Mouse (Mus musculus) kidney, adult 9 months (tissue): ENCODE measurements around the gene Susd4.

ENCODE experiments used
- DNase-seq: peaks from one replicate; pipeline ENCODE4 v3.0.0; 2022

Susd4 gene

DNA sequence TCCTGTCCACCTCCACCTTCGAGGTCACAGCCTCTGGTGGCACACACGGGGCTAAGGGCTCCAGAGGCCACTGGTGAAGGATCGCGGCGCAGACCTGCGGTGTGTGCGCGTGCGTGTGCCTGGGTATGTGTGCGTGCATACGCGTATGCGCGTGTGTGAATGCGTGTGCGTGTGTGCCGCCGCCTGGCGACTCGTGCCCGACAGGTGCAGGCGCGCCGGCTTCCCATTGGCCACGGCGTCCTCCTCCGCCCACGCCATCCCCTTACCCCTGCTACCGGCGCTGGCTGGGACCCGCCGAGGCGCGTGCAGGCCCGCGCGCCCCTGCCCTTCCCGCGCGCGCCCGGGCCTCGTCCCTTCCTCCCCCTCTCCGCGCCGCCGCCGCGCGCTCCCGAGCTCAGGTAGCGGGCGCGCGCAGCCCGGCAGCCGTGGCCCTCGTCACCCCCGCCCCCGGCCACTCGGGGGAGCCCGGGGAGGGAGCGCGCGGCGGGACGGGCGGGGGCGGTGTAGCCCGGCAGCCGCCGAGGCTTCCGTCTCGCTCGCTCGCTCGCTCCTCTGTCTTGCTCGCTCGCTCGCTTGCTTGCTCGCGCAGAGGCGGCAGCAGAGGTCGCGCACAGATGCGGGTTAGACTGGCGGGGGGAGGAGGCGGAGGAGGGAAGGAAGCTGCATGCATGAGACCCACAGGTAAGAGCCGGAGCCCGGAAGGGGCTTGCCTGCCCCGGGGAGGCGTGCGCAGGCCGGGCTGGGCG, at the start of gene Susd4:
Susd4 (plus strand) TSS at position 145 of the 746 bp plus-strand sequence.
- peak; percentile 23 for DNase-seq

DNA sequence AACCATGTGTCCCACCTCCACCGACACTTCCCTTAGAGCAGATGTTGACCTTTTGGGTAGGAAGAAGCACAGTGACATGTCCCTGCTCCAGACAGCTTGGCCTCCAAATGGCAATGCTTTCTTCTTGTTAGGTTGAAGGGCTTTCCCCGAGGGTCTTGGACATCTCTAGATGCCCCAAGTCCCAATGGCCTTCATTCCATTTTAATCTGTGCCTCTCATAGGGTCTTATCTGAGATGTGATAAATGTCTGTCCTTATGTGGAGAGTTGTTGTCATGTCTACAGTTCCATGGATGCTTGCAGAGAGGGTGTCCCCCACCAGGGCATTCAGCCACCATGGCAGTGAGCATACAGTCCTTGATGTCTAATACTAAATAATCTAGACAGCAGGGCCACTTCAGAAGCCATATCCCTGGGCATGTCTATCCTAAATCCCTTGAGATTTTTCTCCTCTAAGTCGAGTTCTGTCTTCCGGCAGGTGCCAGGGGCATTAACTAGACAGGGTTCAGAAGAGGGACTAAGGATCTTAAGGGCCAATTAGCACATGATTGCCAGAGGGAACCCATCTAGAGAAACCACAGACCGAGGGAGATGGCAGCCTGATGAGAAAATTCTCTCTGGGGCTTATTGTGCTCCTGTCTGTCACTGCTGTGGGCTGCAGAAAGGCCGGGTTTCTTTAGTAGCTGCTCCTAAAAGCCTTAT, 49.3 kb upstream of the Susd4 start:
- DNase-seq = no peak

DNA sequence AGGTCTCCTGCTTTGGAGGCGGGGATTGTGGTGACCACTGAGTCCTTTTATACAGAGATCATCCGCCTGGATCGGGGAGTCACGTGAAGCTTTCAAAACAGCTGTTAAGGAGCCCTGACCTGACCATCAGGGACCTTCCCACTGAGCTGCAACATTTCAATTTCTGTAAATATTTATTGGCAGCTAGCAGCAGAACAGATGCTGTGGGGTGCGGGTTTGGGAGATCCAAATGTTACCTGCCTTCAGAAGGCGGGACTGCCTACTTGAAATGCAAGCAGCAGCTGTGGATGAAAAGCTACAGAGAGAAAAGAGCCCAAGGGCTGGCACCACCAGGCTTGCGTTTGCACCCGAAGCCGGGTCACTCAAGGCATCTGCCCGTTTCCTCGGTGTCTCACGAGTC, 36.1 kb upstream of the Susd4 start:
- DNase-seq = peak; percentile 19

DNA sequence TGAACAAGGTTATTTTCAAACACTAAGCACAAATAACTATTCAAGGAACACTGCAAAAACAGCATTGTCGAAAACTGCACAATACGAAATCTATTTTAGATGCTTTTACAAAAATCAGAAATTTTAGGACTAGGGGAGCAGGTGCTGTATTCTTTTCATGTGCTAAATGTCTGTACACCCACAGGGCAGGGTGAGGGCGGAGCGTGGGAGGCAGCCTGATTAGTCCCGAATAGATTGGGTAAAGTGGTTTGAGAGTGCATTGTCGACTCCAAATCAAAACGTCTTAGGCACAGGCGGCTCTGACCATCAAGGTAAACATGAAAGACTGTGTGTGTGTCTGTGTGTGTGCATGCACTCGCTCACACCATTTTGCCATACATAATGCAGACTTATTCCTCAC, 34.7 kb upstream of the Susd4 start:
- no peak for DNase-seq

DNA sequence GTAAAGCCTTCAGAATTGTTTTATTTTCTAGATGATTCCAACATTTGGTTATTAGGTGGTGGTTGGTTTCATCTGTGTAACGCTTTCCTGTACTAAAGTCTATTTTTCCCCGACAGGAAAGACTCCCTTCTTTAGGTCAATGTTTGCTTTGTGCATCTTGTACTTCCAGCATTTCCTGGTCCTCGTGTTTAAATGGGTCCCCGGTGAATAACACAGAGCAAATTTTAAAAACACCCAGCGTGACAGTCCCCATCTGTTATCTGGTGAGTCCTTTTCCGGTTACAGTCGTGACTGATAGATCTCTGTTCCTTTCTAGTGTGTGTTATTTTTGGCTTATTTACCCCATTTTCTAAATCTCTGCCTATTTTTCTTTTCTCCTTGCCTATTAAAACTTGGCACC, 31.0 kb upstream of the Susd4 start:
- DNase-seq = peak; percentile 38

DNA sequence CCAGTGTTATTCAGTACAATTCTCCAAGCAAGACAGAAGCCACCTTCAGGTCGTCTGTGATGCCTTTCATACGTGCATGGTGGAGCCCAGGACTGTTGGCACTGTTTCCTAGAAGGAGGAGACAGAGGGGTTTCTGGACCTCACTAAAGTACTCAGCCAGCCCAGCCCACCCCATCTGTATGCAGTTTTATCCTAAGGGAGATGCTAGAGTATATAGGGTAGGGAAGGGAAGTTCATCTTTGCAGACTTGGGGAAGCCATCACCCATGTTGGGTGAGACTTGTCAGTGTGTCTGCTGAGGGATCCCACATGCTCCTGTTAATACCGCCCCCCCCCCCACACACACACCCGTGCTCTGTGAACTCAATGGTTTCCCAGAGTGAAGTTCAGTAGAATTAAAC, 27.8 kb upstream of the Susd4 start:
- no peak for DNase-seq

DNA sequence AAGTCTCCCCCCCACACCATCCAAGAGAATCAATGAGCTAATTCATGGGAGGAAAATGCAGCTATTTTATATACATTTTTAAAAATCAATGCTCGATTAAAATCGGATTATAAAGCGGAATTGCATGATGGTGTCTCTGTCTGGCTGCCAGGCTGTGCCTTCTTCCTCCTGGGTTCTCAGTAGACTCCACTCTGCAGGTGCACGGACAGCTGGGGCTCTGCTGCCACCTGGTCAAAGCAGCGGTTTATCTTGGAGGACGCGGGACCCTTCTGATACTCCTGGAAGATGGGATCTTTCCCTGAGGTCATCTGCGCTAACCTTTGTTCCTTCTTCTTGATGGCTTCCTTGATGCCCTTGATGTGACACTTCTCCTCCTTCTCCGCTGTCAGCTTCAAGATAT, 16.6 kb upstream of the Susd4 start:
- no peak for DNase-seq

DNA sequence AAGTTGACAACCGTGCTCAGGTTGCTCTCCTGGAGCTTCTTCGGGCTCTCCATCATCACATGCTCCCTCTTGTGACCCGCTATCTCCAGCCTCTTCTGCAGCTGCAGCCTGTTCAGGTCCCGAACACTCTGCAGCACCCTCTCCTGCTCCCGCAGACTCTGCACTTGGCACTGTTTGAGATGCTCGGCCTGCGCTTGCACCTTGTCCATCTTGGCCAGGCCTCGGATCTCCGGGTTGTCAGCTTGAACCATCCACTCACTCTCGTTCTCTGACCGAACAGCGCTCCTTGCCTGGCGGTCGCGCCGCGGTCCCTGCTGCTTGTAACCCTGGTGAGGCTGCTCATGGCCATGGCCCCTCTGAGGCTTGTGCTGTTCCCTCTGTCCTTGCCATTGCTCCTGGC, 15.8 kb upstream of the Susd4 start:
- DNase-seq = no peak

DNA sequence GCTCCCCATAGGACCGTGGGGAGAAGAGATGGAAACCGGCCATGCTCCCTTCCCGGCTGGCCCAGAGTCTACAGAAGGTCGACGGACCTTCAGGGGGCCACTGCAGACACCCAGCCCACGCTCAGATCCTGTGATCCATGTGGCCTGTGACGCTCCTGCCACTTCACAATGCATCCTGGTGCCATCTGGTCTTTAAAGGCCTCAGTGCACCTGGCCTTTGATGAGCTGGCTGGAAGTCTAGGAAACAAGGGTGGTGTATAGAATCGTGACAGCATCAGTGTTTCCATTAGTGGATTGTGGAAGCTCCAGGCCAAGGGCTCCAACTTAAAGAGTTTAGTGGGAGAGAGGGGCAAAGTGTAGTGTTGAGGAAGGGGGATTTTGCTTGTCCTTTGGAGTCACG, 14.6 kb upstream of the Susd4 start, which contains the start of gene Ccdc185:
Ccdc185 (minus strand) TSS at position 101 of the 400 bp plus-strand sequence.
- no peak for DNase-seq

DNA sequence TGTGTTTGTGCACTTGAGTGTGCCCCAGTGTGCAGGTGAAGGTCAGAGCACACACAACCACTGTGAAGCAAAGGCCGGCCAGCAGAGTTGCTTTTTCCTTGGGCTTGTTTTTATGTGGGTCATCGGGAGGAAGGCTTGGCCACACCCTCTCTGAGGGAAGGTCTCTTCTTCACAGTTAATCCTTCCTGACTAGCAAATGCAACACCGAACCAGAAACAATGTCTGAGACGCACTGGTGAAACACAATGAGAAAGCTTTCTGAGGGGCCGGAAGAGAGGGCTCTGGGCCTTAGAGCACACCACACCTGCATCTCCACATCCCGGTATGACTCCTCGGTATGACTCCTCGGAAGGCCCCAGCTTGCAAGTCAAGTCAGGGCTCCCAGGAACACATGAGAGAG, 12.4 kb upstream of the Susd4 start:
- no peak for DNase-seq

DNA sequence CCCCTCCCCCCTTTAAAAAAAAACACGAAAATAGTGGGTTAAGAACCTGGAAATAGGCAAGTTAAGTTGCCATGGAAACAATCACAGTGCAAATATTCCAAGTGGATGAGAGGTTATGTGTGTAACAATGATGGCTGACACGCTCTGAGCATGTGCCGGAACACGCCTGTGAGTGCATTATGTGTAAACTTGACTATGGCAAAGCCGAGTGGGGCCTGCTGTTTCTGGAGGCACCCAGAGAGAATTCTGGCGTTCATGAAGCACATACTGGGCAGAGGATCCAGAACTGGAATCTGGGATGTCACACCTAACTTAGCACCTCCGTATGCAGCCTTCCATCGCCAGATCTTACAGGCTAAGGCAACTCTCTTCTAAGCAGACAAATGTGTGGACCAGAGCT, 10.0 kb upstream of the Susd4 start:
- DNase-seq = no peak

DNA sequence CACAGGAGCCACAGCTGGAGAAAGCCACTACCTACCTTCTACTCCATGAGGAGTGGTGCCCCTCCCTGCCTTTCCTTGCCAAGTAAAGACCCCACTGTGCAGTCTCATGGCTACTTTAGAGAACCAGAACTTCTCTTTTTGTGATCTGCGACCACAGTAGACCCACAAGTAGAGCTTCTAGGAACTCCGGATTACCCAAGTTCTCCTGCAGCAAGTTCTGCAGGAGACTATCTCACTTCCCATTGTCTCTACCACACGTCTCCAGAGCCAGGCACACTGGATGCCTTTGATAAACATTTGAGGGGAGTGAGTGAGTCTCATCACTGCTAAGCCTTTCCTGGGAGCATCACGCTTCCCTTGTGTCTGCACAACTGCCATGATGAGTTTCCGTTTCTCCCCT, 8.8 kb upstream of the Susd4 start:
- no peak for DNase-seq

DNA sequence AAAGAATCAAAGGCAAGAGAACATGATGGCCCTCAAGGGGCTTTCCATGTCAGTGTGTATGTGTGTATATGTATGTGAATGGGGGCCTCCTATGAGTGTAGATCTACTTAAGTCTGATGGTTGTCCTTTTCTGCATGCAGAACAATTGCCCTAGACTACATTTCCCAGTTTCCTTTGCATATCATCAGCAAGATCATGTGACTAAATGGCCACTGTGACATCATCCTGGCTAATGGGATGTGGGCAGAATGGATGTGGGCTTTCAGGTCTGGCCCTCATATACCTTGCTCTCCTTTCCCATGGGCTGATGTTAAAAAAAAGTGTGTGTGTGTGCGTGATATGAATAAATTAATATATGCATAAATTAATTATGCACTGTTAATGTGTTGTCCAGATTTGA, 4.9 kb upstream of the Susd4 start:
- DNase-seq = no peak

DNA sequence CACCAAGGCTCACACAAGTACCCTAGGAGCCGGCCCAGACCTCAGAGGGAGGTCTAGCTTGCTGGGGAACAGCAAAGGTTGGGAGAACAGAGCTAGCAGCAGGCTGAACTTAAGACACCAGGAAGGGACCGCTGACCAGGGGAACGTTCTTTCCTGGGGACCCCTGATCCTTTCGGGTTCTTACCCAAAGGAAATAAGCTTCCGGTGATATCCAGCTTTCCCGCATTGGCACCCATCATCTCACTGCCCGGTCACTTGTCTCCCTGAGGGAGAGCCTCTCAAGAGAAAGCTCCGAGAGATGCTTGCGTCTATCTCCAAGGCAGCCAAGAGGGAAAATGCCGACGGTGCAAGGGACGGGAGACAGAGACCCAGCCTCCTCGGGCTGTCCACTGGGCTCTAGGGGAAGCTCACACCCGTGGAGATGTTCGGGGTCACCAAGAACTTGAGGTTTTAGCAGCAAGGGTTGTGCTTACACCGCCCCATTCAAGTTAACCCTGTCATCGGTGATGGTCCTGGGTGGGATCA, 407 bp upstream of the Susd4 start:
- DNase-seq = no peak

DNA sequence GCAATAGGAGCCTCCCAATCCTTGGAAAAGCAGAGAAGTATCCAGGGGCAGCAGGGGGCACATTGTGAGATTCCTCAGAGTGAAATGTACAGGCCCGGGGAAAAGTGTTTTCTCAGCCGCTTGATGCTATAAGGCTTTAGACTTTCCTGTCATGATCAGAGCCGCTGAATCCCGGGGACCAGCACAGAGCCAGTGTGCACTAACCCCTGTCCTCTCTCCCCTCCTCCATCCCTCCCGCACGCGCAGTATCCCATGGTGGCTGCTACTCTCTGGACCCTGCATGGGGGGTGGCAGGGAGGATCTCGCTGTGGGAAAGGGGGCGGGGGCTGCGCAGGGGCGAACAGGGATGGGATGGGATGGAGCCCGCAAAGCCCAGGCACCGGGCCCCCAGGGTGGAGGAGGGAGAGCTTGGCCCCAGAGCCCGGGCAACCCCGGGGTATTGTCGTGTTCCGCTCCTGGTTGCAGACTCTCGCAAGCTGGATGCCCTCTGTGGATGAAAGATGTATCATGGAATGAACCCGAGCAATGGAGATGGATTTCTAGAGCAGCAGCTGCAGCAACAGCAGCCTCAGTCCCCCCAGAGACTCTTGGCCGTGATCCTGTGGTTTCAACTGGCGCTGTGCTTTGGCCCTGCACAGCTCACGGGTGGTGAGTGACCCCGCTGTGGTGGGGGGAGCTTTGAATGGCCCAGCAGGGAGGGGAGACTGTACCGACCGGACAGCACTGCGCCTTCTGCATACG, 1.1 kb downstream of the Susd4 start:
- no peak for DNase-seq

DNA sequence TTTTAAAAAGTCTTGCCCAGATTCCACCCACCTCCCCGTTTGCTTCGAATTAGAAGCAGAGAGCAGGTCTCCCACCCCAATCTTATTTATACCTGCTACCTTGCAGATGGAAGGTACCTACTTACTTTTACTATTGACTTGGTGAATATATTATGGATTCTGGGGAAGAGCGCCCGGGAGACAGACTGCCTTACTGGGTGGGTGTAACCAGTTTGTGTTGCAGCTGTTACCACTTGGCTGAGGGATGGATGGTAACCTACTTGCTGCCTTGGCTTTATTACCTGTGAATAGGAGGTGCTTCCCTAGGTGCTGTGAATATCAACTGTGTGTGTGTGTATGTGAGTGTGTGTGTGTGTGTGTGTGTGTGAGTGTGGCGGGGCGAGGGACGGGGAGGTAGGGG, 11.9 kb downstream of the Susd4 start:
- DNase-seq = no peak

DNA sequence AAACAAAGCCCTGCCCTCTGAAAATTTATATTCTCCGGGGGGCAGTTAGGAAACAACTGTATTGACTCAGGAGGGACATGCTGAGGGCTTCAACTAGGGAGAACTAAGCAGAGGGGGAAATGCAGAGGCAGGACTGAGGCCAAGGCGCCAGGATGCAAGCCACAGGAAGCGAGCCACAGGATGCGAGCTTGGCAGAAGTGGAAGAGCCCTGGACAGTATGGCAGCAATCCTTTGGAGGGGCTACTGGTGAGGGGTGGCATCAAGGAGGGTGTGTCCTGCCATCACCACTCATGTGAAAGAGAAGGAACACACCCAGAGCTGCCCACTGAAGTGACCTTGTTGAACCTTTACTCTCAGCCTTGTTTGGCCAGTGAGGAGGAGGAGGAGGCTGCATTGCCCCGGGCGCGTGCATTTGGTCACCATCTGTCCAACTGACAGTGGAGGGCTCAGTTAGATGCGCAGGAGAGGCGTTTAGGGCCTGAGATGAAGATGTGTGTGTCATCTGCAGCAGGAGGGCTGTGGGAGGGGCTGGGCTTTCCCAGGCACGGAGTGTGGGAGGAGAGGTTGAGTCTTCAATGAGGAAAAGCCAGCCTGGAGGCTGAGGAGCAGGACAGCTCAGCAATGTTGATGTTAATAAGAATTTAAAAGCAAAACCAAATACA, 13.2 kb downstream of the Susd4 start:
- no peak for DNase-seq

DNA sequence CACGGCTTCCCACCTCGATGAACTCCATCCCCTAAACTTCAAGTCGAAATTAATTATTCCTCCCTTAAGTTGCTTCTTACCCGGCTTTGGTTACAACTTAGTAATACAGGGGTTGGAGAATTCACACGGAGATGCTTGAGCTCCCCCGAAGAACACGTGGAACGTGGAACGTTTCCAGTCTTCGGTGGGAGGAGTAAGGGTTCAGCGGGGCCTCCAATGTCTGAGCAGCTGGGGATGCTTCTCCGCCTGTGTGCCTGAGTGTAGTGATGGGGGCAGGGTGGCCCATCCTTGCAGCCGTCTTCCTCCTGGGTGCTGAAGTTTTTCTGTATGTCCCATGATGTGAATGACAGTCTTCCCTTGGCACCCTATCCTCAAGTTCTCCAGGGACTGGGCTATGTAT, 14.6 kb downstream of the Susd4 start:
- no peak for DNase-seq

DNA sequence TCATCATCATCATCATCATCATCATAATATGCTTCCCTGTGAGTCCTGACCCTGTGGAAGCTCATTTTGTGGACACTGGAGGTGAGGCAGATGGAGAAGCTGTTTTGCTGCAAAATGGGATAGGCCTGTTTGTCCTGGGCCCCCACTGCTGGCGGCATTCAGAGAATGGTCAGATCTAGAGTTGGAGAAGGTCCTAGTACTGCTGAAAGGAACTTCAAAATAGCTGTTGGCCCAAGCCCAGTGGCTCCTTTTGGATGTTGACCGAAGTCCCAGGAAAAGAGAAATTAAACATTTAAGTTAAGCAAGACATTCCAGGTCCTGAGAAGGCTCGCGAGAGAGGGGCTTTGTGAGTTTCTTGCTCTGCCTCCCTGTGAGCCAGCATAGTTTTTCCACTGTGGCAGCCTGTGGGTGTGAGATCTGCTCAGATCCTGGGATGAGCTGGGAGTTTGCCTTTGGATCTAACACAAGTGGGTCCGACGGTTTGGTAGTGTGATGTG, 15.4 kb downstream of the Susd4 start:
- DNase-seq = no peak

DNA sequence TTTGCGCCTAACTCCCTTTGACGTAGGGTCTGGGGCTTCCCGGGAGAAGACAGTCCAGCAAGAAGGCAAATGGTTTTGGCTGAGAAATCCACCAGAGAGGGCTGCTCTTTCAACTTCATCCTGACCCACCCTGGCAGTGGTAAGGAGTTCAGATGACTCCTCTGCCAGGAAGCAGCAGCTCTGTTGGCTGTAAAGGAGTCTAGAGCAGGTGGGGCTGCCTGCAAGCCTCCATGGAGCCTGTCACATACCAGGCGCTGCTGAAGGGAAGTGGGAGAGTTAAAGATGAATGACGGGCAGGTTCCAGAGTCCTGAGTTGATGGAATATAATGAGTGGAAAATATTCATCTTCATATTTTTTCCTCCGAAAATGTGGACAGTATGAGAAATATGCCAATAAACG, 20.1 kb downstream of the Susd4 start:
- DNase-seq = no peak

DNA sequence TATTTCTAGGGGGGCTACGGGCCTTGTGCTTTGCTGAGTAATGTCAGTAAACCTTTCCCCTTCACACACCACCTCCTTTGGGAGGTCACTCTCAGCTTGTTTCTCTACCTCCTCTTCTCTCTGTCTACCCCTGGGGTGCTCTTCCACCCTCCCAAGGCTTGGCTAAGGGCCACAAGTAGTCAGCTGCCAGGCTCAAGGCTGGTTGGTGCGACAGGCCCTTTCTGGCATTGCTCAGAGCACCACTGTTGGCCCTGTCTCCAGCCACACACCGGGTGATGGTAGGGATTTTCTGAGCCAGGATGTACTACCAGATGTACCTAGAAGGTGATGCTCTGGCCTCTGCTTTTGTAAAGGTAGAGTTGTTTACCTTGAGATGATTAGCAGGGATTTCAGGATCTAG, 21.1 kb downstream of the Susd4 start:
- DNase-seq = no peak

DNA sequence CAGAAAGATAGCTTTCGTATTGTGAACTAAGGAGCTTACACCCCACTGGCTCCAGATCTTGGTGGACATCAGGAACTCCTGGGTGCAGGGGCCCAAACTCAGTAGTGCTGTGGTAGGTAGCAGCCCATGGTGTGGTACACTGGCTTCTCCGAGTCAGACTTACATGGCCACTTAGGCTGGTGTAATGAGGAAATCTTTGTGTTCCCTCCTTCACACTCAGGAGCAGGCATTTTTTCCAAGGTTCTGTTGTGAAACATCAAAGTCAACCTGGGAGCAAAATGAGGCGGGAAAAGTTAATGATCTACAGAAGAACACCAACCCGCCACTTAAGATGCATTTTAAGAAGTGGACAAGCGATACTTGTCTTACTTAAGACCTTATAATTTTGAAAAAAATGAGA, 21.8 kb downstream of the Susd4 start:
- no peak for DNase-seq

DNA sequence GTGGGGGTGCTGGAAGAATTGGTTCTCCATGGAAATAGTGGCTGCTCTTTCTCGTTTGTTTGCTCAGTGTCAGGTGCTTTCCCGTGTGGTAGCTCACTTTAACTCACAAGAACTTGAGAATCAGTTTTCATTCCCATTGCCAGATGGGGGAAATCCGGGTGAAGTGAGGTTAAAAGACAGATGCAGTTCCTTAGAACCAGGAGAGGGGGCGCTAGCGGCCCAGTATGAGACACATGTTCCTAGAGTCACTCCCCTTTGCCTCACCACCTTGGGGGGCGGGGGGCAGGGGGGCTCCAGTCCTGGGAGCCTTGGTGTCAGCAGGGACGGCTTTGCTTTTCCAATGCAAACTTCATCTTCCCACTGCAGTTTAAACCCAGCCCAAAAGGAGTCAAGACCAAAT, 23.4 kb downstream of the Susd4 start:
- no peak for DNase-seq
